Comparison of ENCODE assay signal across 13 mouse cellular contexts in genomic region chr3:95066570-95066969, GRCm38 (mm10). TPM values are rescaled to one million over a fixed set of nuclear protein-coding genes. Genes with fewer than 3 reads are reported as not detected.
DNase-seq lines count a peak whose midpoint lies in the region; ATAC-seq and TF ChIP-seq lines count a peak whose summit lies in the region.
"Had no signal": no experiment of that assay in that cellular context is flagged by ENCODE, and none has a peak within 500 bp of the region (broad histone marks: within the 10 kb centered on the region; RNA-seq: fewer than 3 reads in every experiment).

No protein-coding gene starts in this region.

- no peaks in the 10 kb centered on the region for H3K27me3 ChIP-seq in heart, postnatal 0 days (ENCODE audit: control insufficient read depth, insufficient read depth, low read length)
- H3K27me3 ChIP-seq in kidney, embryonic 15.5 days = no peaks in the 10 kb centered on the region
- H3K27me3 ChIP-seq: hindbrain, embryonic 13.5 days had no signal

- DNase-seq in frontal cortex, adult 2 months (ENCODE audit: extremely low spot score in 1 of 2, low spot score in 1 of 2) = peak; percentile 38 to 58
- DNase-seq in frontal cortex, postnatal 25 days (ENCODE audit: low spot score in 2 of 2) = no peak
- peak; percentile 2 for DNase-seq in lung, postnatal 25 days (ENCODE audit: low spot score)
- no peak for DNase-seq in lung, postnatal 14 days
- peak; percentile 76 for DNase-seq in WW6 (ENCODE audit: low read depth, low spot score)
- DNase-seq in heart, postnatal 0 days (ENCODE audit: low spot score) = peak; percentile 44
- DNase-seq in thymus, postnatal 4 days = no peak

- H3K36me3 ChIP-seq in heart, postnatal 0 days (replicated peaks; ENCODE audit: control insufficient read depth, insufficient read depth, low read length) = peaks cover 94% of the 10 kb centered on the region
- H3K36me3 ChIP-seq in kidney, embryonic 15.5 days = peaks cover 99% of the 10 kb centered on the region

- ATAC-seq in heart, postnatal 0 days (ENCODE audit: insufficient read depth, low read depth) = peak; percentile 62; the same call in 1 of the 2 replicates
- no peak for ATAC-seq in kidney, embryonic 15.5 days (replicated peaks; ENCODE audit: low FRiP score)
- ATAC-seq: midbrain, embryonic 16.5 days had no signal

- TF ChIP-seq EP300 in heart, postnatal 0 days (IDR thresholded peaks at IDR 0.05; ENCODE audit: low read depth) = no peak

- no peak for TF ChIP-seq CTCF in heart, postnatal 0 days (IDR thresholded peaks at IDR 0.05; ENCODE audit: low read depth)

- no peaks in the 10 kb centered on the region for H3K9me3 ChIP-seq in heart, postnatal 0 days (replicated peaks; ENCODE audit: control insufficient read depth, low read length)
- H3K9me3 ChIP-seq in kidney, embryonic 15.5 days (replicated peaks) = no peaks in the 10 kb centered on the region
- H3K9me3 ChIP-seq: hindbrain, embryonic 13.5 days had no signal

- 69% methylated on average over 11 of the region's 11 CpGs for WGBS in heart, postnatal 0 days
- 89% methylated on average over 11 of the region's 11 CpGs for WGBS in kidney, embryonic 15.5 days

- no peak overlapping the region for H3K4me2 ChIP-seq in heart, postnatal 0 days (ENCODE audit: low read depth, low read length)
- no peak overlapping the region for H3K4me2 ChIP-seq in kidney, embryonic 15.5 days
- H3K4me2 ChIP-seq: hindbrain, embryonic 13.5 days had no signal

- no peak overlapping the region for H3K4me3 ChIP-seq in heart, postnatal 0 days (ENCODE audit: low read depth, low read length)
- H3K4me3 ChIP-seq in kidney, embryonic 15.5 days (replicated peaks) = no peak overlapping the region
- H3K4me3 ChIP-seq: hindbrain, embryonic 13.5 days; layer of hippocampus, adult 2 months had no signal

- no peak overlapping the region for H3K9ac ChIP-seq in heart, postnatal 0 days (replicated peaks; ENCODE audit: low read depth, low read length)
- H3K9ac ChIP-seq in kidney, embryonic 15.5 days = no peak overlapping the region
- H3K9ac ChIP-seq: hindbrain, embryonic 13.5 days had no signal

- no peaks in the 10 kb centered on the region for H3K4me1 ChIP-seq in heart, postnatal 0 days (ENCODE audit: control insufficient read depth, insufficient read depth)
- no peaks in the 10 kb centered on the region for H3K4me1 ChIP-seq in kidney, embryonic 15.5 days
- H3K4me1 ChIP-seq: hindbrain, embryonic 13.5 days had no signal

- H3K27ac ChIP-seq in heart, postnatal 0 days (ENCODE audit: low read depth) = no peak overlapping the region
- H3K27ac ChIP-seq in kidney, embryonic 15.5 days = no peak overlapping the region
- H3K27ac ChIP-seq: hindbrain, embryonic 13.5 days; layer of hippocampus, adult 2 months had no signal

RNA-seq across cellular contexts. Expression of gene Psmd4, which starts 24.2 kb away (rescaled TPM):
- 219 and 229 TPM in 2 replicates for polyA plus RNA-seq in frontal cortex, adult 2 months (2012; rRNA removed)
- 190 and 210 TPM in 2 replicates for total RNA-seq in heart, postnatal 0 days (2014; rRNA removed; ENCODE audit: low replicate concordance)
- polyA plus RNA-seq in heart, postnatal 0 days (2015; fragmentation: Nextera tagmentation; extraction: Ambion mirVana) = 205 and 208 TPM in 2 replicates
- 248 and 271 TPM in 2 replicates for polyA plus RNA-seq in kidney, embryonic 15.5 days (2015; fragmentation: Nextera tagmentation; extraction: Ambion mirVana)

RNA-seq across cellular contexts. Expression of gene Pip5k1a, which starts 40.2 kb away (rescaled TPM):
- polyA plus RNA-seq in frontal cortex, adult 2 months (2012; rRNA removed) = 41.6 and 42.0 TPM in 2 replicates
- 36.6 and 50.5 TPM in 2 replicates for total RNA-seq in heart, postnatal 0 days (2014; rRNA removed; ENCODE audit: low replicate concordance)
- 13.8 and 14.5 TPM in 2 replicates for polyA plus RNA-seq in heart, postnatal 0 days (2015; fragmentation: Nextera tagmentation; extraction: Ambion mirVana)
- polyA plus RNA-seq in kidney, embryonic 15.5 days (2015; fragmentation: Nextera tagmentation; extraction: Ambion mirVana) = 19.9 and 20.8 TPM in 2 replicates

RNA-seq across cellular contexts. Expression of gene Vps72, which starts 44.3 kb away (rescaled TPM):
- polyA plus RNA-seq in frontal cortex, adult 2 months (2012; rRNA removed) = 58.0 and 60.9 TPM in 2 replicates
- total RNA-seq in heart, postnatal 0 days (2014; rRNA removed; ENCODE audit: low replicate concordance) = 54.9 and 69.3 TPM in 2 replicates
- 60.8 and 66.9 TPM in 2 replicates for polyA plus RNA-seq in heart, postnatal 0 days (2015; fragmentation: Nextera tagmentation; extraction: Ambion mirVana)
- 168 and 184 TPM in 2 replicates for polyA plus RNA-seq in kidney, embryonic 15.5 days (2015; fragmentation: Nextera tagmentation; extraction: Ambion mirVana)

RNA-seq across cellular contexts. Expression of gene Zfp687, which starts 51.3 kb away (rescaled TPM):
- polyA plus RNA-seq in frontal cortex, adult 2 months (2012; rRNA removed) = 18.4 and 20.9 TPM in 2 replicates
- total RNA-seq in heart, postnatal 0 days (2014; rRNA removed; ENCODE audit: low replicate concordance) = 15.0 and 28.5 TPM in 2 replicates
- polyA plus RNA-seq in heart, postnatal 0 days (2015; fragmentation: Nextera tagmentation; extraction: Ambion mirVana) = 8.1 and 8.3 TPM in 2 replicates
- 28.6 and 32.4 TPM in 2 replicates for polyA plus RNA-seq in kidney, embryonic 15.5 days (2015; fragmentation: Nextera tagmentation; extraction: Ambion mirVana)

RNA-seq across cellular contexts. Expression of gene Tmod4, which starts 57.7 kb away (rescaled TPM):
- polyA plus RNA-seq in frontal cortex, adult 2 months (2012; rRNA removed) = 0.98 and 2.4 TPM in 2 replicates
- 1.2 and 14.3 TPM in 2 replicates for total RNA-seq in heart, postnatal 0 days (2014; rRNA removed; ENCODE audit: low replicate concordance)
- 2.7 and 2.9 TPM in 2 replicates for polyA plus RNA-seq in heart, postnatal 0 days (2015; fragmentation: Nextera tagmentation; extraction: Ambion mirVana)
- 0.93 and 1.9 TPM in 2 replicates for polyA plus RNA-seq in kidney, embryonic 15.5 days (2015; fragmentation: Nextera tagmentation; extraction: Ambion mirVana)
- total RNA-seq: common myeloid progenitor, adult 5-6 weeks had no signal
- polyA plus RNA-seq: liver, adult 2 months had no signal

Comparison
In these comparisons a context has a peak if more than half of its experiments do, and no peak if none do; other contexts are left out.
1. DNase-seq: peak in frontal cortex, adult 2 months (2 of 2), lung, postnatal 25 days (single experiment), WW6 (single experiment) and heart, postnatal 0 days (single experiment); none in frontal cortex, postnatal 25 days (0 of 2), lung, postnatal 14 days (single experiment) and thymus, postnatal 4 days (single experiment).